Mouse (Mus musculus) megakaryocyte progenitor cell, adult 5-6 weeks (primary cell): Measurements from ENCODE around the gene Abcg1. TPM values are rescaled to one million over a fixed set of nuclear protein-coding genes. Genes with fewer than 3 reads are reported as not detected.

Experiments used
- ATAC-seq: replicated peaks from 2 replicates; pipeline ENCODE4 v1.8.0; 2016; ENCODE audit warnings: mild to moderate bottlenecking, moderate TSS enrichment, inconsistent platforms; ENCODE audit not compliant: poor library complexity
- total RNA-seq, 2 experiments: library from RNA; stranded (forward) in 1 of 2; stranded (reverse) in 1 of 2; fragments of 157-497, 149-512 nt in 1 of 2; fragments of 200-1000 nt in 1 of 2; gene quantifications; 2 replicates each; pipeline versions ENCODE4 v1.2.3 to v1.2.4; 2015 to 2017

Gene Abcg1
- total RNA-seq, 2 experiments from 2014 or later = 6.2 to 10.6 TPM

GRCm38 (mm10) chr17:31075471-31075870 is 18.0 kb downstream of the Abcg1 start:
- no peak for ATAC-seq

- no peak for ATAC-seq
Observed at GRCm38 (mm10) chr17:31077561-31077960, 20.1 kb downstream of the Abcg1 start.

GRCm38 (mm10) chr17:31078581-31078980 is 21.1 kb downstream of the Abcg1 start:
- ATAC-seq = no peak

DNA sequence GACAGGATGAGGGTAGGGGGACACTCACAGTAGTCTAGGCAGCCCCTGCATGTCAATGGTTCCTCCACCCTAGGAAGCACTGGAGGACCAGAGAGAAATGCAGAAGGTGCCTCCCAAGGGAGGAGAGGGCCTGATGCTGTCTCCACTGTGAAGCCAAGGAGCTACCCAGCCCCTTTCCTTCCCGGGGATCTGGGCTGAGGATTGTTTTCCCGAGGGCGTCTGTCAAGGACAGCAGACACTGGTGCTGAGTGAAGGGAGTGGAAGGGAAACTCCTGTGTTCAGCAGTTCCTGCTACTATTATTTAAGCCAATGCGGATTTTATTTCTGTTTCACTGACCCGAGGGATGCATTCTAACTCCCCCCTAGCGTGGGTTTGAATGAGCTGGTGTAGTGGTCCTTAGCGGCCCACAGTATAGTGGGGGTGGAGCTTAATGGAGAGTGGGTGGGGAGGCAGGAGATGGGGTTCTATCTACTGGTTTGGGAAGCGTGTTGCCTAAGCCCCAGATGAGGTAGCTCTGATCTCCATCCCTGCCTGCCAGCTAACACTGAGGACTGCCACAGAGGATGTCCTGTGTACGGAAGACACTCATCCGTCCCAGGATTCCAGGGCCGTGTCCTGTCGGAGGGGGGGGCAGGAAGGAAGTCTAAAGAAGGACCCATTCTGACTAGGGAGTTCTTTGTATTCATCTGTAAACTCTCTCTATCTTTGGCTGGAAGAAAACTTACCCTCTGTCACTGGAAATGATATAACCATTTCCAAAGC is 21.8 kb downstream of the Abcg1 start:
- no peak for ATAC-seq

- ATAC-seq = no peak
Observed at GRCm38 (mm10) chr17:31082296-31083078, 25.0 kb downstream of the Abcg1 start.

GRCm38 (mm10) chr17:31085519-31085918 is 28.0 kb downstream of the Abcg1 start:
- ATAC-seq = peak; percentile 65

DNA sequence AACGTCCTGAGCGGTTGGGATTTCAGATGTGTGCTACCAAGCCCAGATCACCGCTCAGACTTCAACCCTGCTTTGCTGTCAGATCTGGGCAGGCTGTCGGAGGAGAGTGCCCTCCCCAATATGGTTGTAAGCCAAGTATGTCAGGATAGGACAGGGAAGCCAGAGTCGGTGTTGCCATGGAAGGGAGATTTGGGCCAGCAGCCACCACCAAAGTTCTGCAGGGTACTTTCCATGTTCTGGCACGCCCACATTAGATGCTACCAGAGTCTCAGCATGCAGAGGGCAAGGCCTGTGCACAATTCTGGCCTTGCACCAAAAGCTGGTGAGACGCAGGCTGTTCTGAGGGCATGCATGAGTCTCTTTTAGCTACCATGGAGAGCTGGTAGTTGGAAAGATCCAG is 28.7 kb downstream of the Abcg1 start:
- no peak for ATAC-seq

DNA sequence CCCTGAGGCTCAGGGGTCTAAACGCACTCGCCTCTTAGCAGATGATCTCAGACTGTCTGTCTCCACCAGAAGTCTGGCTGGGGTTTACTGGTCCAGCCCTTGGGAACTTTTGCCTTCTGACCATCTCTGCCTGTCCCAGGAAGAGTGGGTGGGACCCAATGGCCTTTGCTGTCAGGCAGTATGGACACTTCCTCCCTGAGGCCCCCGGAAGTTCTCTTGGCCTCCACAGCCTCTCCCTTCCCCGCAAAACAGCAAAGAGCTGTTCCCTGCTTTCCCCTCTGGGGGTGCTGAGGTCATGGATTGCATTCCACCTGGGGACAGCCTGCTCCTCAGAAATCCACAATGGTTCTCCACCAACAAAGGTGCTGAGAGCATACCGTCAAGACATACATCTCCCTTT is 31.2 kb downstream of the Abcg1 start:
- ATAC-seq = 0 out of 2 replicates have a peak, but pooled peaks have one; percentile 26

DNA sequence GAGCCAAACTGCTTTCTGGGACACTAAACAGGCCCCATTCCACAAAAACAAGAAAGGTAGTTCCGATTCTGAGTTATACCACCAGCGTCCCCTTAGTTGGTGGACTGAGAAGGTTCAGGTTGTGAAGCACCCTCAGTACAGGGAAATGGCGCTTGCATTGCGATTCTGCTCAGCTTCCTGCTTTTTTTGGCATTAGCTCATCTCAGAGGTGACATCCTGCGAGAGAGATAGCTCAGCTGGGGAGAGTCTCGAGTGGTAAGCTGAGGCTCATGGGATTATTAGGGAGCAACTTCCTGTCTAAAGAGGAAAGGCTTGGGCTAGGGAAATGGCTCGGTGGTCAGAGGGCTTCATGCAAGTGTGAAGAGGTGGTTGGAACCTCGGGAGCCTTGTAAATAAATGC is 32.4 kb downstream of the Abcg1 start:
- ATAC-seq = no peak

DNA sequence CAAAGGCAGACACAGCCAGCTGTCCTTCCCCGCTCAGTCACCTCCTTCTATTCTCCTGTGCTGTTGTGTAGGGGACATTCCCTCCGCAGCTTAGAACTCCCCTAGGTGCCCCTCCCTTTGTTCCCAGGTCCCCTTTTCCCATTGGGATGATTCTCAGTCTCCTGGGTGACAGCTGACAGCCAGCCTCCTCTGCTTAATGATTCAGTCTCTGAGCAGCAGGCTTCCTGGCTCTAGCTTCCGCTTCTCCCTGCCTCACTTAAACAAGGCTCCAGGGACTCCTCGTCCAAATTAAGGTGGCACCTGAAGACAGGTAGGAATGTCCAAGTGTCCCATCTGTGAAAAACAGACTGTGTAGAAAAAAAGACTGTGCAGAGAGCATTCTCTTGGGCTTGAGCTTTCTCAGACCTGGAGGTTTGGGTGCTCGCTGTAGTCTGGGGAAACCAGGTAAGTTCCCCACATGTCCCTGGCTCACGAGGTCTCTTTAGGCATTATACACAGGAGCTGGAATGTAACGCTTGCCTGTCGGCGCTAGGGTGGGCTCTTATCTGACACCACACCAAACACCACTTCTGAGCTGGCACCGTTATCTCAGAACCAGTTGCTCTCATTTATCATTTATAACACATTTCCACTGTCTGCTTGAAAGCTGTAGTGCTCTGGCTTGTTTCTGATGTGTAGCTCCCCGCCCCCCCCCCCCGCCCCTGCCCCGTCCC is 33.7 kb downstream of the Abcg1 start:
- ATAC-seq = peak; percentile 86

DNA sequence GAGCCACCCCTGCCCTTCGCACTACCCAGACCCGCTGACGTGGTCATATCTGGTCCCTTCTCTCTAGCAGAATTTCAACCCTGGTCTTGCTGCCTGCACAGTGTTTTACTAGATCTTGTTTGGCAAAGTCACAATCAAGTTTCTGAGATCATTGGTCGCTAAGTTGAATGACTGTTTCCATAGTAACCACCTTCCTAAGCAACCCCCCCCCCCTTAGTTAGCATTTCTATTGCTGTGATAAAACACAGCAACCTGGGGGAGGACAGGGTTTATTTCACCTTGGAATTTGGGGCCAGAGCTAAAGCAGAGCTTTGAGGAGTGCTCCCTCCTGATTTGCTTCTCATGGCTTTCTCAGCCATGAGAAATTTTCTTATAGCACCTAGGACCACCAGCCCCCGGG is 37.3 kb downstream of the Abcg1 start:
- ATAC-seq = no peak

GRCm38 (mm10) chr17:31095570-31095969 is 38.1 kb downstream of the Abcg1 start:
- no peak for ATAC-seq

DNA sequence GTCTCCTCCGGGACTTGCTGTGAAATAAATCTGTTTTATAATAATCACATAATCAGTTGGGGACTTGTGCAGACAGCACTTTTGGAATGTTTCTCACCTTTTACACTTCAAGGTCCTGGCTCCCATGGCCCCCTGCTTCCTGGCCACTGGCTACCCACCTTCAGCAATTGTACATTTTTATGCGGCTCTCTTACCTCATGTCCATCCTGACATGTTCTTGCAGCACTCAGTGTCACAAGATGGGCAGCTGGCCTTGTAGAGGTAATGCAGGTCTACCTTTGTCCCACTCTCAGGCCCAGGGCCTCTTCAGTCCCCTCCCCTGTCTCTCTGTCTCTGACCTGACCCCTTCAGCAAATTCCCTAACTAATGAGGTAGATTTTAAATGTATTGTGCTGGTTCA is 39.4 kb downstream of the Abcg1 start:
- no peak for ATAC-seq

DNA sequence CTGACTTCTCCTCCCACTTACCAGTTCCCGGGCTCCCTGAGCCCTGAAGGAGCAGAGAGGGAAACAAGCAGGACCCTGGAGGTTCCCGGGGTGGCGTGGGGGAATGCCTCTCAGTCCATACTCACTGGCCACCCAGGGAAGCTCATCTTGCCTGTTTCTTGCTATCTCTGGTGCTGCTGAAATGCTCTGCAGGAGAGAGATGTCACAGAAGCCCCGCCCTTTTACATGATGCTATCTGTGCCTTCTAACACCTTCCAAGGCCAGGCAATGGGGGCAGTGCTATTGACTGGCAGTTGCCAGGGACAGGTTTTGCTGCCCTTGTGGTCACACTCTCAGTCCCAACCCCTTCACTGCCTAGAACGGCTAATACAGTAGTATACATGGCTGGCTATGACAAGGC is 41.3 kb downstream of the Abcg1 start:
- 0 out of 2 replicates have a peak, but pooled peaks have one; percentile 20 for ATAC-seq

DNA sequence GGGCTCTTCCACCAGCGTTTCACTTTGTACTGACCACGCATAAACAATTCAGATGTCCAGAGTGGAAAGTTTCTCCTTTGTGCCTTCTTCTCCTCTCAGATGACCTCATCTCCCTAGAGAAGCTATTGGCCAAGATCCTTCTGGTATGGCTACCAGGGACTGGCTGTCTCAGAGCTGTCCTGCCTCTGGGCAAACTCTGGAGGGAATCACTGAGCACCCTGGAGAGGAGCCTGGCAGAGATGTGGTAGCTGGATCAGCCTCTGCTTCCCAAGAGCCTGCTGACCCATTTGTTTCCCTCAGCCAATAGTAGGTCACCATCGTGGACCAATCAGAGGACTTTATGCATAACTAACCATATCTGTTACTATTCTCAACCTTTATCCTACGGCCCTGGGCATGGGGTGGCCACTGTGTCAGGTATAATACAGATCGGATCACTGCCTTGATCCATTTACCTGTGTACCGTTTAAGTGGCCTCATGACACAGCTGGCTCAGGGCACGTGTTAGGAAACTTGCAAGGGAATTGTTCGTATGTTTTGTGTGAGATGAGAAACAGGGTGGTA is 45.6 kb downstream of the Abcg1 start:
- ATAC-seq = no peak

DNA sequence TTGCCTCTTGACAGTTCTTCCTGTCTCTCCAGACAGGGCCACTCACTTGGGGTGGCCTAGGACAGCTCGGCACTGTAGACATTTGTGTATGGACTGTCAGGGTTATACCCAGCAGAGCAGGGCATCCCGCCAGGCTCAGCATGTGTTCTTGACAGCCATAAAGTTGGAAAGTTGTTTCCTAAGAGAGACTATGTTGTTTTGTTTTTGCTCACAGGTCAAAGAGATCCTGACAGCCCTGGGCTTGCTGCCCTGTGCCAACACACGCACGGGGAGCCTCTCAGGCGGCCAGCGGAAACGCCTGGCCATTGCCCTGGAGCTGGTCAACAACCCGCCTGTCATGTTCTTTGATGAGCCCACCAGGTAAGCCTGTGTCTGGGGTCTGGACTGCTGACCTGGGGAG is 46.3 kb downstream of the Abcg1 start:
- no peak for ATAC-seq

DNA sequence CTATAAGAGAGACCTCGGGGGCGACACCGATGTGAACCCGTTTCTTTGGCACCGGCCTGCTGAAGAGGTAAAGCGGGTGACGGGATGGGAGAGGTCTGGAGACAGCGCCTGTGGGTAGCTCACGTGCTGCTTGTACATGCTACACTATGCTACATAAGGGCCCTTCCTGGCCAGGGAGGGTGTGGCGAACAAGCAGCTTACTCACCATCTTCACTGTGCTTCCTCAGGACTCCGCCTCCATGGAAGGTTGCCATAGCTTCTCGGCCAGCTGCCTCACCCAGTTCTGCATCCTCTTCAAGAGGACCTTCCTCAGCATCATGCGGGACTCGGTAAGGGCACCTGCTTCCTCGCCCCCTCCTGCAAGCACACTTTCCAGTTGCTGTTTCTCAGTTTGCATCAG is 50.9 kb downstream of the Abcg1 start:
- peak; percentile 54; the same call in 1 of the 2 replicates for ATAC-seq

- ATAC-seq = no peak
Observed at GRCm38 (mm10) chr17:31113191-31113856, 55.8 kb downstream of the Abcg1 start.

DNA sequence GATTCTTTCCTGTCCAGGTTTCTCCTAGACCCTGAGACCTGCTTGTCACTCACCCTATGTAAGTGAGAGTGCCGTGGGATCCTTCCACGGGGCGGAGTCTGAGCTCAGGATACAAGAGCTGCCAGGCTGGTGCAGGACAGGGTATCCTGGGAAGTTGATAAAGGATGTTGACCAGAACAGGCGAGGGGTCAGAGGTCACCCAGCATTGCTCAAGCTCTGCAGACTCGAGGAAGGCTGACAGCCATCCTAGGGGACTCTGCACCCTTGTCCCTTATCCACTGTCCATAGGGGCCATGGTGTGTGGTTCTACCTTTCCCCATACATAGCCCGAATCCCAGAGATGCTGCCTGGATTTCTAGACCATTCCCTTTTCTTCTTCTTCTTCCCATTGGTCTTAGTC is 58.6 kb downstream of the Abcg1 start:
- no peak for ATAC-seq

DNA sequence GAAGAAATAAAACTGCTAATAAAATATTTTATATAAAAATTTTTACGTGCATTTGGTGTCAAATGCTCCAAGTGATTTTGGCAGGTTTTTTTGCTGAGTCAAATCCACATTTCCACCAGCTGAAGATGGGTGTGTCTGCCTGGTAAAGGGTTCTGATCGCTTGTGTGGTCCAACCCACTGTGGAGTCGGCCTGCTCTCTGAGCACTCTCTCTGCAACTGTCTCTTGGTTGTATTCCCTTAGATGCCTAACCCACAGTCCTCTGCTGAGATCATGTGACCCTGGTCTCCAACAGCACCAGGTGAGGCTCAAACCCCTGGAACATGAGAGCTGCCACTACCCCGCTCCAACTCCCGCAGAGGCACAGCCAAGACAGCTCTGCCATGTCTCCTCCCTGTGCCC is 60.5 kb downstream of the Abcg1 start:
- ATAC-seq = no peak

DNA sequence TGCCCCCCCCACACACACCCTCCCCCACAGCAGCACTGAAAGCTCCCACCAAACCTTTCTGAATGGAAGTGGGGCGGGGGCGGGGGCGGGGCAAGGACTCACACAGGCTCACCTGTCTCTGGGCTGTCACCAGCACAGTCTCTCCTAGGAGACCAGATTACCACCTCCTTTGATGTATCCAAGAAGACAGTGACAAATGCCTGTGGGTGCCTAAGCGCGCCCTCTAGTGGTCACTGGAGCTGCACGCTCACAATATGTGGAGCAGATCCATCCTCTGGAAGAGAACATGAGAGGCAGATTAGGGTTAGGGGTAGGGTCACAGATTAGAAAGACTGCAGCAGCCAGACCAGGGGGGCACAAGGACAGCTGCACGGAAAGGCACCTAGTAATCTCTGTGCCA is 62.0 kb downstream of the Abcg1 start:
- ATAC-seq = peak; percentile 80
